Mouse (Mus musculus) liver, embryonic 11.5 days (tissue): Measurements from ENCODE around the gene Cmah. TPM values are rescaled to one million over a fixed set of nuclear protein-coding genes. Genes with fewer than 3 reads are reported as not detected.
"Not testable (repeated sequence)": the region's sequence is repeated elsewhere in the genome, so short reads cannot be mapped to it uniquely, and the experiment has no call there.

Source experiments
- ATAC-seq: fragments of 200-750 bp; cut with Nextera tagmentation; replicated peaks from 2 replicates; pipeline ENCODE4 v1.8.0; 2017; ENCODE audit warnings: moderate number of reproducible peaks, mild to moderate bottlenecking, moderate TSS enrichment, moderate library complexity; ENCODE audit not compliant: low FRiP score
- DNase-seq: peaks from one replicate; pipeline ENCODE4 v3.0.0-alpha.2; 2017; ENCODE audit warnings: low spot score
- H3K27ac ChIP-seq: fragments of 300-500 bp; sonication (generic); 2 replicates; pipeline ENCODE4 v1.5.1; 2014; ENCODE audit warnings: mild to moderate bottlenecking, low read depth, low read length, control low read depth
- H3K27me3 ChIP-seq: fragments of 300-500 bp; sonication (generic); replicated peaks from 2 replicates; pipeline ENCODE4 v1.6.1; 2014; ENCODE audit warnings: low read length, mixed read lengths; ENCODE audit not compliant: control insufficient read depth, insufficient read depth
- H3K36me3 ChIP-seq: fragments of 300-500 bp; sonication (generic); 2 replicates; pipeline ENCODE4 v1.6.1; 2014; ENCODE audit warnings: mild to moderate bottlenecking, low read length, moderate library complexity, mixed read lengths; ENCODE audit not compliant: control insufficient read depth, insufficient read depth
- H3K4me1 ChIP-seq: fragments of 300-500 bp; sonication (generic); replicated peaks from 2 replicates; pipeline ENCODE4 v1.6.1; 2014; ENCODE audit warnings: low read length, mixed read lengths; ENCODE audit not compliant: control insufficient read depth, insufficient read depth
- H3K4me2 ChIP-seq: fragments of 300-500 bp; sonication (generic); 2 replicates; pipeline ENCODE4 v1.6.1; 2014; ENCODE audit warnings: mild to moderate bottlenecking, control low read depth, moderate library complexity
- H3K4me3 ChIP-seq: fragments of 300-500 bp; sonication (generic); 2 replicates; pipeline ENCODE4 v1.5.1; 2014; ENCODE audit warnings: low read depth, low read length, control low read depth
- H3K9ac ChIP-seq: fragments of 300-500 bp; sonication (generic); 2 replicates; pipeline ENCODE4 v1.6.1; 2014; ENCODE audit warnings: low read depth, low read length, control low read depth
- H3K9me3 ChIP-seq: fragments of 300-500 bp; sonication (generic); 2 replicates; pipeline ENCODE4 v1.6.1; 2016; ENCODE audit warnings: low read length, inconsistent platforms, mixed read lengths; ENCODE audit not compliant: control insufficient read depth
- WGBS: fragments of 180-500 bp; shearing (Covaris S2); extraction: QIAGEN DNeasy Blood & Tissue Kit; methylation state at CpG from one replicate; pipeline ENCODE4 v1.1.7; 2014; 5-methylcytosine and 5-hydroxymethylcytosine counted together
- polyA plus RNA-seq: library from polyadenylated mRNA; unstranded; fragments of >200 nt; fragmentation: Nextera tagmentation; extraction: Ambion mirVana; gene quantifications from 2 replicates; pipeline ENCODE4 v1.2.1, GENCODE M21; 2014

Cmah gene
- polyA plus RNA-seq, 1 experiment from 2014 or later = 4.3 TPM

DNA sequence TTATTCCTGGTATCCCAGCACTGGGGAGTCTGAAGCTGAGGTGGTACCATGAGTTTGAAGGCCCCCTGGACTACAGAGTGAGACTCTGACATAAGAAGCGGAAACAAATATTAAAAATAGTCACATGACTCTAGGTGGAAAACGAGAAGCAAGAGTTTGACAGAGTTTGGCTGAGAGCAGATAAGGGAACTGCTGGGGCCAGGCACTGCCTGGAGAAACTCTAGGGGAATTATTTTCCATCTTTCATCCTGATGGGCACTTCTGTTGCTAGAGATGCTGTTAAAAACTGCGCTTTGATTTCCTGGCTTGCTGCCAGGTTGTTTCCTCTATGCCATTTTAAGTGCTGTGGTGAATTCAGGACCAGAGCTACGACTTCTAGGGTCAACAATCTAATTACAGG, 65.9 kb downstream of the Cmah start:
- Histone ChIP-seq H3K36me3 (no peaks in the 10 kb centered on the region), H3K27me3 (no peaks in the 10 kb centered on the region), H3K9ac (no peak overlapping the region), H3K4me1 (peaks cover 10% of the 10 kb centered on the region), H3K9me3 (no peaks in the 10 kb centered on the region), H3K27ac (no peak overlapping the region; the same call in 1 of the 2 replicates), H3K4me2 (no peak overlapping the region), H3K4me3 (no peak overlapping the region)
- DNase-seq (no peak), ATAC-seq (peak; percentile 64)
- 22% methylated on average over 4 of the region's 4 CpGs for WGBS

DNA sequence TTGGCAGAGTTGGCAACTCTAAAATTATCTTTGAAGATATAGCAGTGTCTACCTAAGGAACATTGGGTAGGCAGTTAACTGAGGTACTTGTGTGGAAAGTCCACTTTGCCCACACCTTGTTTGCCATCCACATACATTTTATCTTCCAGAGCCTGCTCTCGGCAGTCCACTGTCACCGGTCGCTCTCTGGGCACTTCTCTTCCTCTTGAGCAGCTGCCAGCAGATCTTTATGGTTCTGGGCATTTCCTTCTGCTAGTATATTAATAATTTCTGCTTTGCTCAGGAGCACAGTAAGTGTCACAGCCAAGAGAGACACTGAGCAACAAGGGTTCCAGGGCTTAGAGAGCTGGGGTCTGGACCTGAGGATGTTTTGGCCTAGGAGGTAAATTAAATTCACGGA, 68.6 kb downstream of the Cmah start:
- Histone ChIP-seq H3K9ac (no peak overlapping the region), H3K9me3 (no peaks in the 10 kb centered on the region), H3K36me3 (no peaks in the 10 kb centered on the region), H3K4me1 (peaks cover 10% of the 10 kb centered on the region), H3K27ac (no peak overlapping the region), H3K4me3 (no peak overlapping the region), H3K27me3 (no peaks in the 10 kb centered on the region), H3K4me2 (no peak overlapping the region)
- DNase-seq = no peak
- ATAC-seq = no peak
- whole genome bisulfite sequencing = 85% methylated on average over 4 of the region's 4 CpGs

DNA sequence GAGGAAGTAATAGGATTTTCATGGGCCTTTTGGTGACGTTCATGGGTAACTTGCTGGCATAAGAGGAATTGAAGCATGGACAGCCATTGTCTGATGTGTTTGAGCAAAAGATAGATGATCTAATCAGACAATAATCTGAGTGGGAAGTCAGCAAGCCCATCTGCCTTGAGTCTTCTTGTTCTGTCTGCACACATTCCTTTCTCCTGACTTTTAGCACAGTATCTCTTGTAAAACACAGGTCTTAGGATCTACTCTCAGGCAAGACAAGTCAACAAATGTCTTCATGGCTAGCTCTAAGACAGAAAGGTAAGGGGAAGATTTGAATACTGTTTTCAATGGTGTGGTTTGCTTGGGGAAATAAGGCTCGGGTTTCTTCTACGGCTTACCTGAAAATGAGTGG, 70.0 kb downstream of the Cmah start:
- DNase-seq = no peak
- H3K4me2 ChIP-seq = no peak overlapping the region
- H3K27ac ChIP-seq = no peak overlapping the region
- H3K9ac ChIP-seq = no peak overlapping the region
- peaks cover 10% of the 10 kb centered on the region for H3K4me1 ChIP-seq
- no peaks in the 10 kb centered on the region for H3K36me3 ChIP-seq
- no peaks in the 10 kb centered on the region for H3K9me3 ChIP-seq
- H3K27me3 ChIP-seq = no peaks in the 10 kb centered on the region
- H3K4me3 ChIP-seq = no peak overlapping the region
- ATAC-seq = no peak
- 88% methylated on average over 3 of the region's 3 CpGs for WGBS

DNA sequence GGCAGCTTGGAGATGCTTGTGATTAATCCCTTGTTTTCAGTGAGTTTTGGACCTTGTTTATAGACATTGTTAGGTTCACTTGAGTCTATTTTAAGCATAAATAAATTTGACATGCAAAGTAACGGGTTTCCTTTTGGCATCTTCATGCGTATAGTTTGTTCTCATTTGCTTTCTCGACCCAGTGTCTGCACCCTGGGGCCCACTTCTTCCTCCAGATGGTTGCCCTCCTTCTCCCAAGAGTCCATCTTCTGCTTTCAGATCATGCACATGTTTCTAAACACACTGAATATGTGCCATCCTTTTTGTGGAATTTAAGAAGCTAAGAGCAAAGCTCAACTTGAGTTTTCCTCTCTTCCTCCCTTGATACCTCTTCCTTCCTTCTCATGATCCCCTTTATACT, 71.3 kb downstream of the Cmah start:
- ATAC-seq (no peak), DNase-seq (peak; percentile 7)
- H3K9ac ChIP-seq = no peak overlapping the region
- H3K9me3 ChIP-seq = no peaks in the 10 kb centered on the region
- H3K4me2 ChIP-seq = no peak overlapping the region
- WGBS = 66% methylated on average over 3 of the region's 3 CpGs
- peaks cover 2% of the 10 kb centered on the region; the same call in 1 of the 2 replicates for H3K4me1 ChIP-seq
- H3K27ac ChIP-seq = no peak overlapping the region
- H3K27me3 ChIP-seq = no peaks in the 10 kb centered on the region
- H3K36me3 ChIP-seq = no peaks in the 10 kb centered on the region
- H3K4me3 ChIP-seq = no peak overlapping the region

DNA sequence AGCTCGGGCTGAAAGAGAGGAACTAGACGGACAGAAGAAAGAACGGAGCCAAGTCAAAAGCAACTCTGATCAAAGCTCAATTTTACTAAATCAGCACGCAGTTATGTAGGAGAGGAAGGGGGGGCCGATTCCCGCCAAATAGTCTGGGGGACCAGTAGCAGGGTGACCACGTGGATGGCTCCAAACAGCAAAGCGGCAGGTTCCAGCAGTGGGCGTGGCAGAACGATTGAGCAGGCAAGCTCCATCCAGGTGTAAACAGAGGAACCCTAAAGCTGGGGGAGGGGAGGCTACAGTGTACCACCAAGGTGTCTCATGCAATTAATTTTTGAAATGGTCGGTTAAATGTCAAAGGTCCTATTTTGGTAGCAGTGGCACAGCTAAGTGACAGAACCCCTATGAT, 74.6 kb downstream of the Cmah start:
- not testable (repeated sequence) for H3K9ac ChIP-seq, ATAC-seq, H3K9me3 ChIP-seq, H3K4me1 ChIP-seq, H3K36me3 ChIP-seq, H3K27ac ChIP-seq, H3K27me3 ChIP-seq
- WGBS = 18% methylated on average over 11 of the region's 11 CpGs
- H3K4me2 ChIP-seq = peak overlapping the region; percentile 53
- H3K4me3 ChIP-seq = 0 out of 2 replicates have a peak overlapping the region, but pooled peaks have one; percentile 10
- DNase-seq = peak; percentile 31

DNA sequence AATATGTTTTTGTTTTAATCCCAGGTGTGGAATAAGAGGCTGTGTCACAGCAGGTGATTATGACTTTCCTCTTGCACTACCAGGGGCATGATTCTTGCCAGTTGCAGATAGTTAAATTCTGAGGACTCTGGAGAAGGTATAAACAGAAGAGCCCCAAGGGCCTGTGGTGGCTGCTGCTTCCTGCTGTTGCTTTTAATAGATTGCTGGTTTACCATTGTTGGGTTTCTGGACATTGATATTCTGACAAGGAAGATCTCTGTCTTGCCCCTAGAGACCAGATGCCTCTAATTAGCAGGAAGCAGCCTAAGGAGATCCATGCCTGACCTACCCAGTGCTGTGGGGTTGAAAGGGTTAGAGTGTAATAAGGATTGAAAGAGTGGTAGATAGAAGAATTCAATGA, 75.8 kb downstream of the Cmah start:
- Histone ChIP-seq H3K36me3 (no peaks in the 10 kb centered on the region), H3K27ac (peak overlapping the region; percentile 9; the same call in 1 of the 2 replicates), H3K4me2 (no peak overlapping the region), H3K9ac (no peak overlapping the region), H3K9me3 (no peaks in the 10 kb centered on the region), H3K4me1 (no peaks in the 10 kb centered on the region; the same call in 1 of the 2 replicates), H3K27me3 (no peaks in the 10 kb centered on the region), H3K4me3 (no peak overlapping the region)
- DNase-seq = no peak
- ATAC-seq = 0 out of 2 replicates have a peak, but pooled peaks have one; percentile 23

DNA sequence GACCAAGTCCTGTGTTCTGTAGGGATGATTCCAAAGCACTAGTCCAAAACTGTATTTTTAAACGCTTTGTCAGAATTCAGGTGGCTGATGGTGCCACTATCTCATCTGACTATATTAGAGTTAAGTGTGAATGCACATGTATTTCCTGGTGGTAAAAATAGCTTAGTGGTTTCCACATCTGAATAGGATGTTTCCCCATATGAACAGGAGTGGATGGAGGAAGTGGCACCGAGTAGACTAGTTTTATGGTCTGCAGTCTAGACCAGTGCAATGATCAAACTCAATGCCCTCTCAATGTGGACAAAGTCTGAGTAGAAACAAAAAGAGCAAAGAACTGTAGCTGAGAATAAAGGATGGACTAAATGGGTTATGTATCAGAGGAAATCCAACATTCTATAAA, 79.6 kb downstream of the Cmah start:
- no peak overlapping the region for H3K4me3 ChIP-seq
- no peaks in the 10 kb centered on the region for H3K9me3 ChIP-seq
- no peaks in the 10 kb centered on the region; the same call in 1 of the 2 replicates for H3K4me1 ChIP-seq
- WGBS = 49% methylated on average over 2 of the region's 2 CpGs
- H3K9ac ChIP-seq = no peak overlapping the region
- ATAC-seq = no peak
- no peaks in the 10 kb centered on the region for H3K27me3 ChIP-seq
- no peak for DNase-seq
- no peaks in the 10 kb centered on the region for H3K36me3 ChIP-seq
- H3K4me2 ChIP-seq = no peak overlapping the region
- no peak overlapping the region for H3K27ac ChIP-seq

DNA sequence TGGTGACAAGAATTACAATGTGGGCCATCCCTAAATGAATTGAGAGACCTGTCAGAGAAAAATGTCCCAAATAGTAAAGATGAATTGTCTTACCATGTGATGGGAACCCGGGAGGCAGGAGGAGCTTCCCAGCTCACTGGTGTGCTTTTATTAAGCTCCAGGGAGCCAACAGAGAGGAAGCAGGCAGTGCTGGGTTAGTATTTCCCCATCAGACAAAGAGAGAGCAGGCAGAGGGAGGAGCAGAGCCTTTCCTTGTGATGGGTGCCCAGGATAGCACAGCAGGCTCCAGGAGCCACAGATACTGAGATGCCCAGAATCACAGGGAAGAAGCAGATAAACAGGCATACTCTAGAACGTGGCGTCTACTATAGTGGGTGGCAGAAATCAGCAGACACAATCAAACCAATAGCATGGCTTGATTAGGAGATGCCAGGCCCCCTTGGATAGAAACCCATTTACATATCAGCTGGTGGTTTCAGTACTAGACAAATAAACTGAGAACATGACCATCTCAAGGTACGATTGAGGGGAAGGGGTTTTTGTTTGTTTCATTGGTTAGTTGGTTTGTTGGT, 87.5 kb downstream of the Cmah start:
- Histone ChIP-seq H3K9ac (peak overlapping the region; percentile 28; the same call in 1 of the 2 replicates), H3K27me3 (no peaks in the 10 kb centered on the region), H3K4me3 (no peak overlapping the region), H3K4me1 (peaks cover 57% of the 10 kb centered on the region), H3K27ac (no peak overlapping the region), H3K9me3 (no peaks in the 10 kb centered on the region), H3K4me2 (peak overlapping the region; percentile 0; the same call in 1 of the 2 replicates), H3K36me3 (no peaks in the 10 kb centered on the region)
- ATAC-seq = no peak
- WGBS = 39% methylated on average over 4 of the region's 4 CpGs
- DNase-seq = no peak

DNA sequence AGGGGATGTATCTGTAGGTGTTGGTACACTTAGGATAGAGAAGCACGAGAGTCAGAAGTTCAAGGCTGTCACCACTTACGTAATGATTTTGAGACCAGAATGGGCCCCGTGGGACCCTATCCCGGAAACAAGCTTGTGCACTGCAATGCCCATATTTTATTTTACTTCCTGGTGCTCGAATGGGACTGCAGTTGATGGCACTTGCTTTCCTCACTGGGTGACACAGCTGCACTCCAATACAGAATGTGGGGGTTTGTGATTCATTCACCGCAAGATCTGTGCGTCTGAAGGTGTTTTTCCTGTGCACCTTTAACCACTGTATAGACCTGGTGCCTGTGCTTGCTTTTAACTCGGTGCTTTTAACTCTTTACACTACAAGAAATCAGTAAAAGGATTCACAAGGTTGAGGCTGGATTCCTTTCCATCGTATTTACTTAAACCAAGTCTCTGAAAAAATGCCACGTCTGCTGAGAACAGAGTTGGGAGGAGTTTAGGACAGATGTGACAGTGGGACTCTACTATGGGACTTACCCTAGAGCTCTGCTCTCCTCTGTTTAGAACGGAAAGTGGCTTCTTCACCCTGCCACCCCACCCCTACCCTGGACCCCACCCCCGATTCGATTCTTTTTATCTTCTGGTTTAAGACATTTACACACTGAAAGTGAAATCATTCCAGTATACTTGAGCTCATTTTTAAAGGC, 88.5 kb downstream of the Cmah start:
- WGBS = 63% methylated on average over 13 of the region's 13 CpGs
- Histone ChIP-seq H3K4me1 (peaks cover 63% of the 10 kb centered on the region), H3K4me3 (no peak overlapping the region), H3K9ac (no peak overlapping the region), H3K36me3 (no peaks in the 10 kb centered on the region), H3K27ac (no peak overlapping the region), H3K9me3 (no peaks in the 10 kb centered on the region), H3K4me2 (peak overlapping the region; percentile 21), H3K27me3 (no peaks in the 10 kb centered on the region)
- no peak for DNase-seq
- ATAC-seq = no peak
